Mouse (Mus musculus): ENCODE data around the gene Fam205c. TPM values are rescaled to one million over a fixed set of nuclear protein-coding genes. Genes with fewer than 3 reads are reported as not detected.

Fam205c gene
- polyA plus RNA-seq, 2 experiments: 0.07 to 0.30 TPM

DNA sequence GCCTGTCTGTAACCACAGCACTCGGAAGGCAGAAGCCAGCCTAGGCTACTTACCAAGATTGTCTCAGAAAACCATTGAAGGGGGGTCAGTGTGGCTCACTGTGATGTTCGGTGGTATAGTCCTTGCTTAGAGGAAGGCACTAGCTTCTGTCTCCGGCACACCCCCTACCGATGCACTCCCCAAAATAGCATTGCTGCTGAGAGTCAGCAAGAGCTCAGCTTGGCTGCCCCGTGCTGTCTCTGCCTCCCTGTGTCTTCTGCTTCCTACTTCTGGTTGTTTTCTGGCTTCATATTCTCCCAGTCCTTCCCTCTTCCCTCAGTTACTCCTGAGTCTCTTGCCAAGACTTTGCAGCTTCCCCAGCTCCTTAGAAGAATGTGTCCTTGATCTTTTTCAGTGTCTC, 26.8 kb upstream of the Fam205c start:
- WGBS (ENCODE audit: insufficient replicate concordance): 50% methylated on average over 5 of the region's 5 CpGs

DNA sequence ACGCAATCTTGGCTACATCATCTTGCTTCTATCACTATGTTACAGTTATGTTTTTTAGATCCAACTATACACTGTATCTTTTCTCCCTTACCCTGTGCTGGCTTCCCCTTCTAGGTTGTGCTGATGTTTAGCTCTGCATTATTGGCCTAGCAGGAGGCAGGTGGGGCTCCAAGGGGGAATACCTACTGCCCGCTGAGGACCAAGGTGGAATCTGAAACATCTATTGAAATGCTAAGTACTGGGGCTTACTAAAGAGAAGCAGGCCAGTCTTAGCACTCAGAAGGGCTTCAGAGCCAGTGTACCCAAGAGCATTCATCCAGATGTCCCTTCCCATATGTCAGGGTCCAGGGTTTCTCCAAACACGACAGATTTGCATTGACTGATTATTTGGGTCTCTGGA, 24.9 kb upstream of the Fam205c start:
- no peak for DNase-seq (ENCODE audit: low read depth in 3 of 3, low spot score in 3 of 3)
- 37% methylated on average over 3 of the region's 3 CpGs for WGBS (ENCODE audit: insufficient replicate concordance)

More for the DNA sequence above, 26.8 kb upstream of the Fam205c start:
- H3K27ac ChIP-seq: no peak overlapping the region
- H3K9me3 ChIP-seq (ENCODE audit: control insufficient read depth, low read length): no peaks in the 10 kb centered on the region
- H3K4me1 ChIP-seq (replicated peaks; ENCODE audit: control insufficient read depth in 2 of 2, insufficient read depth in 2 of 2, low read length in 1 of 2): peaks cover 3 to 7% of the 10 kb centered on the region in 2 experiments; a peak in 1 of 4 replicates
- no peaks in the 10 kb centered on the region for H3K36me3 ChIP-seq (replicated peaks; ENCODE audit: control insufficient read depth, insufficient read depth, low read depth)
- ATAC-seq (ENCODE audit: insufficient read depth): no peak
- DNase-seq (ENCODE audit: low read depth in 3 of 3, low spot score in 3 of 3): no peak
- H3K4me3 ChIP-seq (ENCODE audit: insufficient read depth in 1 of 2, low read depth in 2 of 2, low read length in 2 of 2): no peak overlapping the region
- H3K4me2 ChIP-seq (ENCODE audit: low read depth): no peak overlapping the region
- H3K27me3 ChIP-seq (ENCODE audit: control insufficient read depth, insufficient read depth, low read length): no peaks in the 10 kb centered on the region; the same call in 1 of the 2 replicates
- TF ChIP-seq EP300 (IDR thresholded peaks at IDR 0.05; ENCODE audit: low read depth) (no peak), CTCF (IDR thresholded peaks at IDR 0.05; ENCODE audit: low read depth) (no peak)
- H3K9ac ChIP-seq (replicated peaks): no peak overlapping the region

DNA sequence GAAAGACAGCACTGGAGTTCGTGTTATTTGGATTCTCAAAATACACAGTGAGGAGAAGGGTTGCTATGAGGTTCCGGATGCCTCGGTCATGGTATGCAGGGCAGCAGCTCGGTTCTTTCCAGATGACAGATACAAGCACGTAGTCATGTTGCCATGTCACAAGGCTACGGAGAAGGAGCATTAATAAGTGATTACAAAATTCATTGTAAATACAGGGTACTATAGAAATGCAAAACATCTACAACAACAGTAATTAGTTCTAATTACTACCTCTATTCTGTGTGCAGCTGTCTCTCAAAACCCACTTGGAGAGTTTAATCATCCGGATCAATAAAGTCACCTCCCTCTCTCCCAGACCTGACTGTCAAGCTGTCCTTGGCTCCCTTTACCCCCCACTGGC, 21.1 kb upstream of the Fam205c start:
- Histone ChIP-seq H3K9me3 (ENCODE audit: control insufficient read depth, low read length) (no peaks in the 10 kb centered on the region), H3K36me3 (replicated peaks; ENCODE audit: control insufficient read depth, insufficient read depth, low read depth) (no peaks in the 10 kb centered on the region), H3K4me1 (replicated peaks; ENCODE audit: control insufficient read depth in 2 of 2, insufficient read depth in 2 of 2, low read length in 1 of 2) (no peaks in the 10 kb centered on the region; a peak in 1 of 4 replicates), H3K27ac (no peak overlapping the region), H3K4me3 (ENCODE audit: insufficient read depth in 1 of 2, low read depth in 2 of 2, low read length in 2 of 2) (no peak overlapping the region), H3K4me2 (ENCODE audit: low read depth) (no peak overlapping the region), H3K27me3 (ENCODE audit: control insufficient read depth, insufficient read depth, low read length) (no peaks in the 10 kb centered on the region), H3K9ac (replicated peaks) (no peak overlapping the region)
- TF ChIP-seq EP300 (IDR thresholded peaks at IDR 0.05; ENCODE audit: low read depth): no peak
- no peak for TF ChIP-seq CTCF (IDR thresholded peaks at IDR 0.05; ENCODE audit: low read depth)
- 76% methylated on average over 7 of the region's 7 CpGs for WGBS (ENCODE audit: insufficient replicate concordance)
- DNase-seq (ENCODE audit: low read depth in 3 of 3, low spot score in 3 of 3): no peak
- no peak for ATAC-seq (ENCODE audit: insufficient read depth)

More for the DNA sequence above, 24.9 kb upstream of the Fam205c start:
- no peaks in the 10 kb centered on the region for H3K36me3 ChIP-seq (replicated peaks; ENCODE audit: control insufficient read depth, insufficient read depth, low read depth)
- H3K4me2 ChIP-seq (ENCODE audit: low read depth): no peak overlapping the region
- H3K4me3 ChIP-seq (ENCODE audit: insufficient read depth in 1 of 2, low read depth in 2 of 2, low read length in 2 of 2): no peak overlapping the region
- ATAC-seq (ENCODE audit: insufficient read depth): no peak
- no peak for TF ChIP-seq EP300 (IDR thresholded peaks at IDR 0.05; ENCODE audit: low read depth)
- TF ChIP-seq CTCF (IDR thresholded peaks at IDR 0.05; ENCODE audit: low read depth): no peak
- H3K27me3 ChIP-seq (ENCODE audit: control insufficient read depth, insufficient read depth, low read length): no peaks in the 10 kb centered on the region
- H3K4me1 ChIP-seq (replicated peaks; ENCODE audit: control insufficient read depth in 2 of 2, insufficient read depth in 2 of 2, low read length in 1 of 2): peaks cover 3 to 7% of the 10 kb centered on the region in 2 experiments; a peak in 1 of 4 replicates
- H3K27ac ChIP-seq: no peak overlapping the region
- no peak overlapping the region for H3K9ac ChIP-seq (replicated peaks)
- H3K9me3 ChIP-seq (ENCODE audit: control insufficient read depth, low read length): no peaks in the 10 kb centered on the region

DNA sequence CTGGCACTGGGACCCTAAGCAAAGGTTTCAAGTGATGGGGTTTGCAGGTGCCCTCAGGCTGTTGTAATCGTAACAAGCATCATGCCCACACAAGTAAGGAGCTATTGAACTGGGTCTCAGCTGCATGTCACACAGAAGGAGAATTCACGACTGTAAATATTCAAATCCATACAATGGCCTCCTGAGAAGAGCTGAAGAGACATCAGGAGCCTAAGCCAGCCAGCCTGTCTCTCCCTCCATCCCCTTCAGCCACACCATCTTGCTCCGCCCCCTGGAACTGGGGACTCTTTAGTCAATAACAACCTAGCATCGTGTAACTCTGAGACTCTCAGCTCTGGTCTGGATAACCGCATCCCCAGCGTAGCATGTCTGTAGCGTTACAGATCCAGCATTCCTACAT, 17.1 kb upstream of the Fam205c start:
- WGBS (ENCODE audit: insufficient replicate concordance): 66% methylated on average over 7 of the region's 7 CpGs
- Histone ChIP-seq H3K9me3 (ENCODE audit: control insufficient read depth, low read length) (no peaks in the 10 kb centered on the region), H3K4me2 (ENCODE audit: low read depth) (no peak overlapping the region), H3K27me3 (ENCODE audit: control insufficient read depth, insufficient read depth, low read length) (no peaks in the 10 kb centered on the region), H3K4me3 (ENCODE audit: insufficient read depth in 1 of 2, low read depth in 2 of 2, low read length in 2 of 2) (no peak overlapping the region), H3K36me3 (replicated peaks; ENCODE audit: control insufficient read depth, insufficient read depth, low read depth) (no peaks in the 10 kb centered on the region), H3K9ac (replicated peaks) (no peak overlapping the region), H3K4me1 (replicated peaks; ENCODE audit: control insufficient read depth in 2 of 2, insufficient read depth in 2 of 2, low read length in 1 of 2) (no peaks in the 10 kb centered on the region; a peak in 1 of 4 replicates), H3K27ac (no peak overlapping the region)
- ATAC-seq (ENCODE audit: insufficient read depth): no peak
- no peak for DNase-seq (ENCODE audit: low read depth in 3 of 3, low spot score in 3 of 3)
- TF ChIP-seq EP300 (IDR thresholded peaks at IDR 0.05; ENCODE audit: low read depth): no peak
- no peak for TF ChIP-seq CTCF (IDR thresholded peaks at IDR 0.05; ENCODE audit: low read depth)

DNA sequence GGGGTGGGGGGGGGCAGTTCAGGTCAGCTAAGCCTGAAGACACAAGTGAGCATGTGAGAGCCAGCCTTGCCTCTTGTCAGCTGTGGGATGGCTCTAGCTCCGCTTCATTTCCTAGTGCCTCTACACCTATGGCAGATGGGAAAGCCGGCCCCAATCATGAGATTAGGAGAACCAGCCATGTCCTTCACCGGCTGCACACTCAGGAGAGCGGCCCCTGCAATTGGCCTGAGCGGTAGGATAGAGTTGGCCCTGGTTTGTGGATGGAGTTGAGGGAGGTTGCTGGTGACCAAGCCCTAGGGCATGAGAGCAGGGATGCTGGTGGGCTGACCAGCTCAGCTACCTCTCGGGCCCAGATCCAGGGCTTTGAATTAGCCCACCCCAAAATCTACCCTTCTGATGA, 14.8 kb upstream of the Fam205c start:
- no peaks in the 10 kb centered on the region; a peak in 1 of 4 replicates for H3K4me1 ChIP-seq (replicated peaks; ENCODE audit: control insufficient read depth in 2 of 2, insufficient read depth in 2 of 2, low read length in 1 of 2)
- DNase-seq (ENCODE audit: low read depth in 3 of 3, low spot score in 3 of 3): no peak

More for the DNA sequence above, 14.8 kb upstream of the Fam205c start:
- no peak for ATAC-seq (ENCODE audit: insufficient read depth)
- Histone ChIP-seq H3K4me2 (ENCODE audit: low read depth) (no peak overlapping the region), H3K27ac (no peak overlapping the region), H3K36me3 (replicated peaks; ENCODE audit: control insufficient read depth, insufficient read depth, low read depth) (no peaks in the 10 kb centered on the region), H3K4me3 (ENCODE audit: insufficient read depth in 1 of 2, low read depth in 2 of 2, low read length in 2 of 2) (no peak overlapping the region), H3K9ac (replicated peaks) (no peak overlapping the region), H3K27me3 (ENCODE audit: control insufficient read depth, insufficient read depth, low read length) (no peaks in the 10 kb centered on the region), H3K9me3 (ENCODE audit: control insufficient read depth, low read length) (no peaks in the 10 kb centered on the region)
- TF ChIP-seq EP300 (IDR thresholded peaks at IDR 0.05; ENCODE audit: low read depth): no peak
- TF ChIP-seq CTCF (IDR thresholded peaks at IDR 0.05; ENCODE audit: low read depth): no peak
- 79% methylated on average over 6 of the region's 6 CpGs for WGBS (ENCODE audit: insufficient replicate concordance)
